Mouse (Mus musculus) lung, postnatal 0 days (tissue): ENCODE measurements at regions not wholly inside any gene's neighbourhood (a gene's known extent, or its start where the extent isn't known, plus 50 kb on each side); places are given as distances from the start of the nearest gene placed in this dataset.
A peak's percentile ranks its signal among the peaks of the same experiment; 100 is the strongest.

Experiments
- ATAC-seq: fragments of 200-750 bp; cut with Nextera tagmentation; 2 replicates; pipeline ENCODE4 v1.8.0; 2017; ENCODE audit warnings: moderate library complexity
- DNase-seq: peaks from one replicate; pipeline ENCODE4 v3.0.0-alpha.2; 2016; ENCODE audit warnings: low spot score
- H3K27ac ChIP-seq: fragments of 300-500 bp; sonication (generic); 2 replicates; pipeline ENCODE4 v1.5.1; 2014; ENCODE audit warnings: antibody characterized with exemption, mild to moderate bottlenecking, low read length, mixed read lengths
- H3K27me3 ChIP-seq: fragments of 300-500 bp; sonication (generic); replicated peaks from 2 replicates; pipeline ENCODE4 v1.6.1; 2014; ENCODE audit warnings: low read length, mixed read lengths; ENCODE audit not compliant: insufficient read depth
- H3K36me3 ChIP-seq: fragments of 300-500 bp; sonication (generic); 2 replicates; pipeline ENCODE4 v1.6.1; 2014; ENCODE audit warnings: low read length, mixed read lengths; ENCODE audit not compliant: insufficient read depth
- H3K4me1 ChIP-seq: fragments of 300-500 bp; sonication (generic); 2 replicates; pipeline ENCODE4 v1.6.1; 2014; ENCODE audit warnings: antibody characterized with exemption, low read depth, low read length, mixed read lengths; ENCODE audit not compliant: insufficient read depth
- H3K4me2 ChIP-seq: fragments of 300-500 bp; sonication (generic); replicated peaks from 2 replicates; pipeline ENCODE4 v1.6.1; 2014; ENCODE audit warnings: low read depth, mild to moderate bottlenecking, low read length, moderate library complexity, mixed read lengths
- H3K4me3 ChIP-seq: fragments of 300-500 bp; sonication (generic); 2 replicates; pipeline ENCODE4 v1.5.1; 2014; ENCODE audit warnings: low read depth, low read length
- H3K9ac ChIP-seq: fragments of 300-500 bp; sonication (generic); replicated peaks from 2 replicates; pipeline ENCODE4 v1.6.1; 2014; ENCODE audit warnings: low read depth, mild to moderate bottlenecking
- H3K9me3 ChIP-seq: fragments of 300-500 bp; sonication (generic); 2 replicates; pipeline ENCODE4 v1.6.1; 2016; ENCODE audit warnings: low read length, mixed read lengths
- CTCF ChIP-seq: IDR thresholded peaks from 2 replicates; pipeline ENCODE4 v1.5.1; 2016; ENCODE audit warnings: antibody characterized with exemption, mild to moderate bottlenecking
- EP300 ChIP-seq: IDR thresholded peaks from 2 replicates; pipeline ENCODE4 v1.6.1; 2016; ENCODE audit warnings: antibody characterized with exemption, mild to moderate bottlenecking, control low read depth
- WGBS: fragments of 180-500 bp; shearing (Covaris S2); extraction: QIAGEN DNeasy Blood & Tissue Kit; methylation state at CpG from one replicate; pipeline ENCODE4 v1.1.7; 2014; 5-methylcytosine and 5-hydroxymethylcytosine counted together

DNA sequence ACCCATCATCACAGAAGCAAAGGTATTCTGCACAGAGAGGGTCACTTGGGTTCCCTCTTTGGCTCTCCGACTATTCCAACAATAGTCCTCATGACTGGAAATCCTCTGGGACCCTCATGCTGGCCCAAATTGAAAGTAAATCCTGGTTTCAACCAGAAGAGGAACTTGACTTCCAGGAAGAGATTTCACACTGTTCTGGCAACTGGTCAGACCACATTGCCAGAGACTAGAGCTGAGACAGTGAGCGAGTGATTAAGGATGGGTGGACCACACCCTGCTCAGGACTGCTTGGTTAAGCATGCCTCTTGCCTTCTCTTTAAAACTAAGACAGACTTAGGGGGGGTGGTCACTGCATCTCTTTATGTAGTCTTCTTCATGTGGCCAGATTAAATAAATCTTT is 158.3 kb downstream of the Gm5426 start:
- H3K4me3 ChIP-seq = no peak overlapping the region
- 63% methylated on average over 2 of the region's 2 CpGs for WGBS
- ATAC-seq = peak; percentile 46
- no peaks in the 10 kb centered on the region for H3K27me3 ChIP-seq
- TF ChIP-seq EP300 (0 out of 2 replicates have a peak, but pooled peaks have one; percentile 26), CTCF (no peak)
- H3K36me3 ChIP-seq = no peaks in the 10 kb centered on the region
- no peak overlapping the region for H3K27ac ChIP-seq
- peak; percentile 48 for DNase-seq
- no peaks in the 10 kb centered on the region for H3K9me3 ChIP-seq
- H3K4me2 ChIP-seq = no peak overlapping the region
- no peaks in the 10 kb centered on the region for H3K4me1 ChIP-seq
- no peak overlapping the region for H3K9ac ChIP-seq

DNA sequence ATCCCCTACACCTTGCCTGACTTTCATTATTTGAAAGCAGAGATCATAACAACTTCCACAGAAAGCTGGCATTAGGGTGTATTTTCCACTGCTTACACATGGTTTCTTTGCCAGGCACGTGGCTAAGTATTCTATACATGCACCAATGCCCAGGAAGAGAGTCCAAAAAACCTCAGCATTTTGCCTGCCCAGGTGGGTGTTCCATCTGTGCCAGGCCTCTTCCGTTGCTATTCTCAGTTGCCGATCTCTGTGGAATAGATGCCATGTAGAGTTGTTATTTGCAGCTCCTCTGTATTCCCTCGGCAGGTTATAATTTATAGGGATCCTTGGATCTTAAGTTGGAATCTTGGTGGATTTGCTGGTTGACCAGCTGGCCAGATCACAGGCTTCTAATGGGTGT is 161.3 kb downstream of the Gm5426 start:
- no peak for TF ChIP-seq EP300
- TF ChIP-seq CTCF = no peak
- no peaks in the 10 kb centered on the region for H3K27me3 ChIP-seq
- H3K4me2 ChIP-seq = no peak overlapping the region
- no peak overlapping the region for H3K9ac ChIP-seq
- no peaks in the 10 kb centered on the region for H3K4me1 ChIP-seq
- H3K36me3 ChIP-seq = no peaks in the 10 kb centered on the region
- no peaks in the 10 kb centered on the region for H3K9me3 ChIP-seq
- WGBS = 91% methylated on average over 4 of the region's 4 CpGs
- ATAC-seq (no peak), DNase-seq (no peak)
- H3K27ac ChIP-seq = no peak overlapping the region
- H3K4me3 ChIP-seq = no peak overlapping the region

DNA sequence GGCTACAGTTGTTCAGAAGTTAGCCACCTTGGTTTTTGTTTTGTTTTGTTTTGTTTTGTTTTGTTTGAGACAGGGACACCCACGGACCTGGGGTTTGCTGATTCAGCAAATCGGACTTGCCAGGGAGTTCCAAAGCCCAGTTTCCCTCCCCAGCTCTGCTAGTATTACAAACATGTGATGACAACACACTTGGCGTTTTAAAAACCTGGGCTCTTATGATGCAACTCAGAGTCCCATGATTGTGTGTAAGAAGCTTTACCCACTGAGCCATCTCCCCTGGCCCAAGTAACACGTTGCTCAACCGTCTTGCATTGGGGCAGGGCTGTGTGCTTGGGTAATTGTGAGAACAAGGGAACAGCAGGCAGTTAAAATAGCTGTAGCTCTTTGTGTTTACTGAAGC is 162.2 kb downstream of the Gm5426 start:
- Histone ChIP-seq H3K9ac (no peak overlapping the region), H3K4me3 (no peak overlapping the region), H3K9me3 (no peaks in the 10 kb centered on the region), H3K4me1 (no peaks in the 10 kb centered on the region), H3K27ac (no peak overlapping the region), H3K27me3 (no peaks in the 10 kb centered on the region), H3K36me3 (no peaks in the 10 kb centered on the region), H3K4me2 (no peak overlapping the region)
- WGBS = 56% methylated on average over 5 of the region's 5 CpGs
- ATAC-seq = peak; percentile 54
- TF ChIP-seq EP300 (peak; percentile 57; the same call in 1 of the 2 replicates), CTCF (no peak)
- DNase-seq = peak; percentile 74

DNA sequence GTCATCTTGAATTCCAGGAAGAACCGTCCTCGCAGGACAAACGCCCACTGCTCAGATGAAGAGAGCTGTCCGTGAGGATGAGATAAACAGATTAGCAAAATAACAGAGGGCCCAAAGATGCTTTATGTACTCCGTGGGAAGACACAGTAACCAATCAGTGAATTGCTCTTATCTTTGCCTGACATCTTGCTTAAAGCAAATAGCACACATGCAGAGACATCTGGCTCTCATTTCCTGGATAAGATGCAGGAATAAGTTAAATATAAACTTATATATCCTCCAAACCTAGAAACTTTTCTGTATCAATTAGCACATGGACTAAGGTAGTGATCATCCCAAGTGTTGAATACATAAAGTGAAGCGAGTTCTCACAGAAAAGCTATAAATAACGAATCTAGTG is 169.3 kb downstream of the Gm5426 start:
- Histone ChIP-seq H3K4me1 (no peaks in the 10 kb centered on the region), H3K9ac (no peak overlapping the region), H3K36me3 (no peaks in the 10 kb centered on the region), H3K27ac (no peak overlapping the region), H3K27me3 (no peaks in the 10 kb centered on the region), H3K4me3 (no peak overlapping the region), H3K9me3 (no peaks in the 10 kb centered on the region), H3K4me2 (no peak overlapping the region)
- 59% methylated on average over 7 of the region's 7 CpGs for WGBS
- TF ChIP-seq EP300 (no peak), CTCF (no peak)
- ATAC-seq (no peak), DNase-seq (no peak)

DNA sequence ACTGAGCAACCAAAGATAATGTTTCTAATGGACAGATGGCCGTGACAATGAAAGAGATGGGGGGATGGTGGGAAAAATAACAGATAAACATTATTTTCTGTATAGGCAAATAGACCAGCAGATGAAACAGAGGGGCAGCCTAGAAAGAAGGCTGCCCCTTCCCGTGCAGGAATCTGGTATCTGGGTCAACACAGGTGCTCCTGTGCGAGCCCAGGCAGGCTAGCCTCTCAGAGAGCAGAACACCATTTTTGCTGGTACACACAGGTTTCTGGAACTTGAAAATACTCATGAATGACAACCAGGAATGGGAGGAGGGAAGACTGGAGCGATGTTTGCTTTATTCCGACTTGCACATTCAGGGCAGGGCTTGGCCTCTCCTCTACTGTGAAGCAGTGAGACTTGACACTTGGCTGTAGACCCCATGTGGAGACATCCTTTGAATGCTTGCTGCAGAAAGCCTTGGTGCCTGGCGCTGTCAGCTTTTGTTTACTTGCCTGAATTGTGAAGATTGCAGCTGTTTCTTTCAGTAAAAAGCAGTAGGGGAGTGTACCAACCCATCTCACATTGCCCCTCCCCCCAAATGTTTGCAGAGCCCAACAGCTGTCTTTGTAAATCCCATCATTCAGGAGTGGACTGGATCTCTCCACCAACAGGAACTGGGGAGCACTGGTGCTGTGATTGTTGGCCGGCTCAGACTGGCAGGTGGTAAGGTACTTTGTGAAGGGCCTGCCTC is 172.5 kb downstream of the Gm5426 start:
- DNase-seq = peak; percentile 89
- WGBS = 20% methylated on average over 7 of the region's 7 CpGs
- no peaks in the 10 kb centered on the region for H3K36me3 ChIP-seq
- no peak overlapping the region for H3K9ac ChIP-seq
- ATAC-seq = peak; percentile 87
- H3K27ac ChIP-seq = no peak overlapping the region
- no peaks in the 10 kb centered on the region for H3K4me1 ChIP-seq
- peaks cover 8% of the 10 kb centered on the region; the same call in 1 of the 2 replicates for H3K9me3 ChIP-seq
- no peak overlapping the region for H3K4me3 ChIP-seq
- no peak overlapping the region for H3K4me2 ChIP-seq
- H3K27me3 ChIP-seq = no peaks in the 10 kb centered on the region
- TF ChIP-seq CTCF (no peak), EP300 (no peak)

DNA sequence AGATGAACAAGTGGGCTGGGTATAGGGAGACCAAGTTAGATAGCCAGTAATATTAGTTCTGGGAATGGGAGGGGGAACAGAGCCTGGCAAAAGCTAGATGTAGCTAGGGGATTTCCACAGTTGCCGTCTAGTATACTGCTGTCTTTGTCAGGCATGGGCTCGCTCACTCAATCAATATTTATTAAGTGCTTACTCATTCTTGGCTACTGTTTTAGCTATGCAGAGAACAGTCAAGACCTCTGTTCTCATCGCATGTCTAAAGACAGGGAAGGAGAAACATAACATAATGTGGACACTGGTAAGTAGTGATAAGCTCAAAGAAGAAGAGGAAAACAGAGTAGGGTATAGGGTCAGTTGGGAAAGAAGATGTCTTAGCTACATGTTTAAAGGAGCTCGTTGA is 173.4 kb downstream of the Gm5426 start:
- H3K36me3 ChIP-seq = no peaks in the 10 kb centered on the region
- no peak overlapping the region for H3K4me2 ChIP-seq
- no peaks in the 10 kb centered on the region for H3K27me3 ChIP-seq
- ATAC-seq (no peak), DNase-seq (peak; percentile 35)
- no peak overlapping the region for H3K27ac ChIP-seq
- H3K4me3 ChIP-seq = no peak overlapping the region
- H3K9ac ChIP-seq = no peak overlapping the region
- peaks cover 8% of the 10 kb centered on the region; the same call in 1 of the 2 replicates for H3K9me3 ChIP-seq
- 27% methylated on average over 4 of the region's 4 CpGs for WGBS
- no peak for TF ChIP-seq EP300
- TF ChIP-seq CTCF = no peak
- H3K4me1 ChIP-seq = no peaks in the 10 kb centered on the region
